Comparison of ENCODE assay signal across 24 mouse cellular contexts in the genomic region with DNA sequence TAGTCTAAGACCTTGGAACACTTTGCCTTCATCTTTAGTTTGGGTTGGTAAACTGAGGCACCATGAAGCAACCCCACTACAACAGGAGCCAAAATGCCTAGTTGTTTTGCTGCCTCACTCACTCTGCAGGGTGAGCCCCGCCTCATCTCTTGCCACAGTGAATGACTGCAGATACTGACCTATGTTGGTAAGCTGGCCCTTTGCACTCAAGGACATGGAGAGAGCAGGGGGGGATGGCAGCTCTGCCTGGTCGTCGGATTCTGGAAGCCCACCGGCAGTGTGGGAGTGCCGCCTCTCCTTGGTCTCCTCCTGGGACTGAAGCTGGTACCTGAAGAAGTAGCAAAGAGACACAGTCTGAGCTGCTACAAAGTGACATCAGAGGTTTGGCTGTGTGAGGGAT. TPM values are rescaled to one million over a fixed set of nuclear protein-coding genes. Genes with fewer than 3 reads are reported as not detected.
A peak's percentile ranks its signal among the peaks of the same experiment; 100 is the strongest.
DNase-seq lines count a peak whose midpoint lies in the region; ATAC-seq and TF ChIP-seq lines count a peak whose summit lies in the region.
"Had no signal": no experiment of that assay in that cellular context is flagged by ENCODE, and none has a peak within 500 bp of the region (broad histone marks: within the 10 kb centered on the region; RNA-seq: fewer than 3 reads in every experiment).

No protein-coding gene starts in this region.

- no peak for ATAC-seq in megakaryocyte, adult 5-6 weeks (ENCODE audit: poor library complexity, severe bottlenecking)
- ATAC-seq in CD4-positive, CD25-positive, alpha-beta regulatory T cell, adult 4 months = no peak
- ATAC-seq: forebrain, embryonic 14.5 days; forebrain, embryonic 16.5 days had no signal

- TF ChIP-seq EP300 in heart, adult 2 months (IDR thresholded peaks at IDR 0.05; ENCODE audit: insufficient read depth, low read depth, low read length) = no peak

- H3K4me2 ChIP-seq in myocyte (ENCODE audit: low read depth) = peak overlapping the region; percentile 57
- H3K4me2 ChIP-seq: embryonic facial prominence, embryonic 13.5 days; embryonic facial prominence, embryonic 15.5 days; forebrain, embryonic 12.5 days had no signal

- no peaks in the 10 kb centered on the region for H3K27me3 ChIP-seq in heart, adult 2 months (ENCODE audit: control insufficient read depth, insufficient read depth, low read length)
- H3K27me3 ChIP-seq in megakaryocyte, embryonic 14.5 days (replicated peaks) = no peaks in the 10 kb centered on the region
- no peaks in the 10 kb centered on the region for H3K27me3 ChIP-seq in myocyte (ENCODE audit: control insufficient read depth, insufficient read depth, insufficient read length)
- H3K27me3 ChIP-seq: embryonic facial prominence, embryonic 13.5 days; embryonic facial prominence, embryonic 15.5 days; forebrain, embryonic 12.5 days had no signal

- no peak overlapping the region for H3K9ac ChIP-seq in heart, adult 2 months (ENCODE audit: low read depth, low read length)
- H3K9ac ChIP-seq: embryonic facial prominence, embryonic 13.5 days; embryonic facial prominence, embryonic 15.5 days; forebrain, embryonic 12.5 days had no signal

- H3K4me1 ChIP-seq in heart, adult 2 months (ENCODE audit: control insufficient read depth, insufficient read depth, low read length) = peaks cover under 1% of the 10 kb centered on the region; the same call in 1 of the 2 replicates
- peaks cover 35% of the 10 kb centered on the region for H3K4me1 ChIP-seq in megakaryocyte, embryonic 14.5 days
- H3K4me1 ChIP-seq: forebrain, embryonic 10.5 days; forebrain, embryonic 12.5 days had no signal

- no peak for TF ChIP-seq CTCF in gastrocnemius, adult 2 months (IDR thresholded peaks at IDR 0.05)
- TF ChIP-seq CTCF in heart, adult 2 months (IDR thresholded peaks at IDR 0.05) = no peak

- H3K9me3 ChIP-seq in megakaryocyte, embryonic 14.5 days = no peaks in the 10 kb centered on the region
- H3K9me3 ChIP-seq: embryonic facial prominence, embryonic 13.5 days; embryonic facial prominence, embryonic 15.5 days; forebrain, embryonic 10.5 days; forebrain, embryonic 12.5 days had no signal

- 91% methylated on average over 5 of the region's 5 CpGs for WGBS in heart, adult 2 months

- DNase-seq in gastrocnemius, adult 2 months = no peak
- no peak for DNase-seq in gastrocnemius, adult 8-10 months (ENCODE audit: low spot score in 2 of 2)
- no peak for DNase-seq in heart, adult 2 months
- no peak for DNase-seq in heart, postnatal 14 days
- DNase-seq: adrenal gland, postnatal 10 days; adrenal gland, postnatal 25 days; B cell, adult 2 months; cerebellum, adult 11 months; cerebellum, adult 18-20 months; cerebellum, adult 8-10 months; cerebellum, adult 9-11 months; cerebellum, postnatal 14 days; cerebellum, postnatal 36 days; embryo, embryonic 11 days had no signal

- no peak for TF ChIP-seq POLR2A in heart, adult 2 months (IDR thresholded peaks at IDR 0.05; ENCODE audit: insufficient read depth, low read depth, low read length)
- peak; percentile 4 for TF ChIP-seq POLR2A in myocyte (IDR thresholded peaks at IDR 0.05; ENCODE audit: insufficient read length, low read depth)

- intact Hi-C loops in gastrocnemius, adult 2 months (cut with DNase I) = loop anchor here (10.0 kb wide), 1 partner anchor 237 kb away; no protein-coding TSS in a partner anchor
- intact Hi-C loops in heart, adult 2 months (cut with DNase I) = no loop called here
- intact Hi-C loops in heart, postnatal 14 days (cut with DNase I) = no loop called here

- no peaks in the 10 kb centered on the region for H3K79me2 ChIP-seq in heart, adult 2 months (replicated peaks; ENCODE audit: control insufficient read depth, insufficient read depth, low read length)
- no peaks in the 10 kb centered on the region for H3K79me2 ChIP-seq in myocyte (ENCODE audit: control insufficient read depth, insufficient read depth)

- H3K27ac ChIP-seq in gastrocnemius, adult 2 months = peak overlapping the region; percentile 54
- peak overlapping the region; percentile 17; the same call in 1 of the 2 replicates for H3K27ac ChIP-seq in heart, adult 2 months
- H3K27ac ChIP-seq: embryonic facial prominence, embryonic 13.5 days; embryonic facial prominence, embryonic 15.5 days; forebrain, embryonic 10.5 days; forebrain, embryonic 12.5 days had no signal

- no peak overlapping the region for H3ac ChIP-seq in myocyte (ENCODE audit: control insufficient read depth, insufficient read length)

- no peaks in the 10 kb centered on the region for H3K36me3 ChIP-seq in heart, adult 2 months (ENCODE audit: control insufficient read depth, insufficient read depth, low read length)
- H3K36me3 ChIP-seq in megakaryocyte, embryonic 14.5 days (replicated peaks; ENCODE audit: low read length) = peaks cover 97% of the 10 kb centered on the region
- peaks cover 40% of the 10 kb centered on the region for H3K36me3 ChIP-seq in myocyte (ENCODE audit: control insufficient read depth, insufficient read depth)

- H3K4me3 ChIP-seq in gastrocnemius, adult 2 months = no peak overlapping the region
- H3K4me3 ChIP-seq in heart, adult 2 months = no peak overlapping the region
- H3K4me3 ChIP-seq in megakaryocyte, embryonic 14.5 days (replicated peaks) = peak overlapping the region; percentile 1
- no peak overlapping the region for H3K4me3 ChIP-seq in myocyte
- H3K4me3 ChIP-seq: embryonic facial prominence, embryonic 13.5 days; embryonic facial prominence, embryonic 15.5 days; forebrain, embryonic 10.5 days; forebrain, embryonic 12.5 days had no signal

TF ChIP-seq in myocyte, 11 proteins besides CTCF, POLR2A, EP300 and RAD21:
- TF ChIP-seq SRF (IDR thresholded peaks at IDR 0.05; ENCODE audit: control insufficient read depth, insufficient read length, low read depth) (no peak), MYOG (IDR thresholded peaks at IDR 0.05; ENCODE audit: control insufficient read depth in 1 of 3, insufficient read depth in 1 of 3, insufficient read length in 2 of 3, low read depth in 2 of 3) (no peak), REST (IDR thresholded peaks at IDR 0.05; ENCODE audit: insufficient read depth, insufficient read length) (no peak), MYOD1 (IDR thresholded peaks at IDR 0.05; ENCODE audit: control insufficient read depth in 1 of 3, insufficient read length in 2 of 3, low read depth in 2 of 3) (no peak), USF1 (IDR thresholded peaks at IDR 0.05; ENCODE audit: low read depth) (no peak), TCF3 (IDR thresholded peaks at IDR 0.05; ENCODE audit: insufficient read length, low read depth) (no peak), E2F4 (IDR thresholded peaks at IDR 0.05; ENCODE audit: insufficient read depth) (no peak), TCF12 (IDR thresholded peaks at IDR 0.05; ENCODE audit: insufficient read depth, poor library complexity, severe bottlenecking) (no peak), CEBPB (IDR thresholded peaks at IDR 0.05; ENCODE audit: insufficient read depth, poor library complexity, severe bottlenecking) (no peak), POLR2AphosphoS2 (IDR thresholded peaks at IDR 0.05; ENCODE audit: insufficient read length, low read depth) (no peak), MAX (IDR thresholded peaks at IDR 0.05; ENCODE audit: low read depth) (no peak)

RNA-seq across cellular contexts. Expression of gene Ipo9, which starts 37.2 kb away (rescaled TPM):
- 10 to 100 TPM; 24.0 to 27.8 TPM for total RNA-seq in gastrocnemius, adult 2 months (2021)
- total RNA-seq in gastrocnemius, adult 8-10 months (2022) = 10 to 100 TPM; 18.0 to 32.4 (median 26.0) TPM
- total RNA-seq in heart, adult 2 months (2021) = 10 to 100 TPM; 31.9 to 35.3 TPM
- polyA plus RNA-seq in heart, adult 2 months (2012; rRNA removed) = 40.8 and 64.6 TPM in 2 replicates
- 10 to 100 TPM; 43.5 to 47.6 TPM for total RNA-seq in heart, postnatal 14 days (2021)
- 1.3 TPM in 1 of 2 replicates, not detected in the other for polyA plus RNA-seq in megakaryocyte, embryonic 14.5 days (2012; ENCODE audit: insufficient read depth, low replicate concordance)
- 33.6 and 47.9 TPM in 2 replicates for total RNA-seq in megakaryocyte, adult 5-6 weeks (2015)
- 28.6 and 29.2 TPM in 2 replicates for total RNA-seq in megakaryocyte, adult 5-6 weeks (2017)
- 55.5 TPM for polyA plus RNA-seq in myocyte (2012; fragmentation: generic; extraction: Trizol)
- 10 to 100 TPM; 39.7 to 55.9 TPM for polyA plus RNA-seq in CD4-positive, CD25-positive, alpha-beta regulatory T cell, adult 4 months (2017; shearing (Covaris generic))
